Mouse (Mus musculus) hematopoietic stem cell, adult 5-6 weeks (primary cell): ENCODE measurements around the gene Cdk5rap1. TPM values are rescaled to one million over a fixed set of nuclear protein-coding genes. Genes with fewer than 3 reads are reported as not detected.
"Not testable (repeated sequence)": the region's sequence is repeated elsewhere in the genome, so short reads cannot be mapped to it uniquely, and the experiment has no call there.

ENCODE experiments used
- ATAC-seq, 2 experiments: fragments of 125-278 bp in 1 of 2; replicated peaks in 1 of 2; 2 replicates each; pipeline ENCODE4 v1.8.0; 2016 to 2017; ENCODE audit warnings: inconsistent platforms in 2 of 2, mild to moderate bottlenecking in 2 of 2, moderate number of reproducible peaks in 2 of 2, low read depth in 1 of 2, moderate TSS enrichment in 1 of 2; ENCODE audit not compliant: low FRiP score in 2 of 2, poor library complexity in 2 of 2, severe bottlenecking in 2 of 2, insufficient read depth in 1 of 2, low TSS enrichment in 1 of 2
- total RNA-seq: library from RNA; stranded (forward); fragments of 172-1452, 232-1000 nt; gene quantifications from 2 replicates; pipeline ENCODE4 v1.2.3, GENCODE M21; 2017

The Cdk5rap1 gene
- total RNA-seq, 1 experiment from 2014 or later = 26.2 TPM

- ATAC-seq = peak; percentile 92 to 95
Observed at GRCm38 (mm10) chr2:154300496-154300895, 72.3 kb downstream of the Cdk5rap1 start.

GRCm38 (mm10) chr2:154294746-154295145 is 78.1 kb downstream of the Cdk5rap1 start:
- ATAC-seq = not testable (repeated sequence)

GRCm38 (mm10) chr2:154292833-154293232 is 80.0 kb downstream of the Cdk5rap1 start:
- no peak for ATAC-seq

- ATAC-seq = not testable (repeated sequence)
Observed at GRCm38 (mm10) chr2:154291866-154292265, 80.9 kb downstream of the Cdk5rap1 start.

Other genes starting within 250 kb of the Cdk5rap1 start
- gene Bpifa3, start 242.7 kb downstream of the Cdk5rap1 start, total RNA-seq = not detected in 2 replicates
- not detected in 2 replicates for gene Bpifa1, start 230.1 kb downstream of the Cdk5rap1 start, total RNA-seq
- not detected in 2 replicates for gene Bpifa5, start 210.4 kb downstream of the Cdk5rap1 start, total RNA-seq
- gene Bpifb1, start 182.2 kb downstream of the Cdk5rap1 start, total RNA-seq = not detected in 2 replicates
- gene Bpifb5, start 149.3 kb downstream of the Cdk5rap1 start, total RNA-seq = 2.9 and 3.3 TPM in 2 replicates
- gene Bpifb9a, start 115.2 kb downstream of the Cdk5rap1 start, total RNA-seq = not detected in 2 replicates
- gene Bpifb9b, start 65.8 kb downstream of the Cdk5rap1 start, total RNA-seq = not detected in 2 replicates
- gene Snta1, start 35.1 kb upstream of the Cdk5rap1 start, total RNA-seq = 0.69 TPM in 1 of 2 replicates, not detected in the other
- gene Cbfa2t2, start 63.5 kb upstream of the Cdk5rap1 start, total RNA-seq = 25.0 and 26.6 TPM in 2 replicates
- gene 1700003F12Rik, start 174.1 kb upstream of the Cdk5rap1 start, total RNA-seq = not detected in 2 replicates
- not detected in 2 replicates for gene Actl10, start 178.8 kb upstream of the Cdk5rap1 start, total RNA-seq
- gene Necab3, start 185.9 kb upstream of the Cdk5rap1 start, total RNA-seq = 1.2 and 2.6 TPM in 2 replicates
- gene E2f1, start 196.9 kb upstream of the Cdk5rap1 start, total RNA-seq = 7.3 and 9.9 TPM in 2 replicates
- 12.6 and 17.2 TPM in 2 replicates for gene Pxmp4, start 230.7 kb upstream of the Cdk5rap1 start, total RNA-seq
- 0.69 and 1.9 TPM in 2 replicates for gene Zfp341, start 240.3 kb upstream of the Cdk5rap1 start, total RNA-seq
- gene 4930519P11Rik, start 240.4 kb upstream of the Cdk5rap1 start, total RNA-seq = not detected in 2 replicates